22 mouse cellular contexts compared by ENCODE assay signal in the genomic region with DNA sequence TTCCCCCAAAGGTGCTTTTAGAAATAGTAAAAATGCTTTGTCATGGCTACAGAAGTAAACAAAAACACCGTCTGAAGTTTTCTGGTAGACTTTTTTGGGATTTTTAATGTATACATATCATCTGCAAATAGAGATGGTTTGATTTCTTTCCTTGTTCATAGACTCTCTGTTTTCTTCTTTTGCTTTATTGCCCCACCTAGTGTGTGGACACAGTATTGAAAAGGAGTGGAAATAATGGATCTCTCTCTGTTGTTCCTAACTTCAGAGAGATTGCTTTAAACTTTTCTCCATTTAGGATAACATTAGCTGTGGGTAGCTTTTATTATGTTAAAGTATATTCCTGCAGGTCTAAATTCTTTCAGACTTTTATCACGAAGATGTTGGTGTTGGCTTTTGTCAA. TPM values are rescaled to one million over a fixed set of nuclear protein-coding genes. Genes with fewer than 3 reads are reported as not detected.
A peak's percentile ranks its signal among the peaks of the same experiment; 100 is the strongest.
DNase-seq lines count a peak whose midpoint lies in the region; ATAC-seq and TF ChIP-seq lines count a peak whose summit lies in the region.
"Had no signal": no experiment of that assay in that cellular context is flagged by ENCODE, and none has a peak within 500 bp of the region (broad histone marks: within the 10 kb centered on the region; RNA-seq: fewer than 3 reads in every experiment).

No protein-coding gene starts in this region.

- no peaks in the 10 kb centered on the region for H3K36me3 ChIP-seq in liver, postnatal 0 days (replicated peaks; ENCODE audit: insufficient read depth, low read length)
- no peaks in the 10 kb centered on the region for H3K36me3 ChIP-seq in MEL (ENCODE audit: control insufficient read depth in 1 of 2, insufficient read depth in 2 of 2, low read length in 2 of 2)
- H3K36me3 ChIP-seq: forebrain, embryonic 12.5 days; limb, embryonic 15.5 days; midbrain, embryonic 15.5 days; neural tube, embryonic 13.5 days had no signal

- TF ChIP-seq EP300 in liver, postnatal 0 days (IDR thresholded peaks at IDR 0.05; ENCODE audit: low read depth), result no peak
- TF ChIP-seq EP300 in MEL (IDR thresholded peaks at IDR 0.05; ENCODE audit: low read depth in 1 of 2, low read length in 2 of 2), result no peak

- H3K9me3 ChIP-seq in liver, postnatal 0 days (ENCODE audit: low read length), result no peaks in the 10 kb centered on the region
- no peaks in the 10 kb centered on the region for H3K9me3 ChIP-seq in MEL (replicated peaks; ENCODE audit: insufficient read depth, low read length)
- H3K9me3 ChIP-seq: forebrain, embryonic 12.5 days; limb, embryonic 15.5 days; midbrain, embryonic 15.5 days; neural tube, embryonic 13.5 days had no signal

- 25% methylated on average over 2 of the region's 2 CpGs for WGBS in liver, postnatal 0 days (ENCODE audit: insufficient replicate concordance)

- TF ChIP-seq CTCF in gastrocnemius, adult 2 months (IDR thresholded peaks at IDR 0.05), result peak; percentile 23; the same call in 1 of the 2 replicates
- TF ChIP-seq CTCF in liver, postnatal 0 days (IDR thresholded peaks at IDR 0.05; ENCODE audit: low read depth), result peak; percentile 42
- peak in 1 of 3 experiments; percentile 41; a peak in 2 of 6 replicates for TF ChIP-seq CTCF in MEL (IDR thresholded peaks at IDR 0.05 in 2 of 3, conservative IDR thresholded peaks at IDR 0.05 in 1 of 3; ENCODE audit: control insufficient read depth in 1 of 3, insufficient read depth in 1 of 3, low read depth in 2 of 3, low read length in 3 of 3, poor library complexity in 1 of 3, severe bottlenecking in 1 of 3)

- H3K9ac ChIP-seq in liver, postnatal 0 days (replicated peaks), result no peak overlapping the region
- no peak overlapping the region for H3K9ac ChIP-seq in MEL (ENCODE audit: control insufficient read depth, low read depth, low read length, poor library complexity, severe bottlenecking)
- H3K9ac ChIP-seq: forebrain, embryonic 12.5 days; limb, embryonic 15.5 days; midbrain, embryonic 15.5 days; neural tube, embryonic 13.5 days had no signal

- no peak overlapping the region for H3K27ac ChIP-seq in gastrocnemius, adult 2 months
- H3K27ac ChIP-seq in liver, postnatal 0 days (ENCODE audit: low read depth), result no peak overlapping the region
- H3K27ac ChIP-seq in MEL (ENCODE audit: control insufficient read depth, low read depth, low read length), result no peak overlapping the region
- H3K27ac ChIP-seq: forebrain, embryonic 12.5 days; limb, embryonic 15.5 days; midbrain, embryonic 15.5 days; neural tube, embryonic 13.5 days had no signal

- TF ChIP-seq RAD21 in MEL (IDR thresholded peaks at IDR 0.05; ENCODE audit: low read depth, low read length), result peak; percentile 42

- H3K4me3 ChIP-seq in gastrocnemius, adult 2 months, result no peak overlapping the region
- H3K4me3 ChIP-seq in liver, postnatal 0 days (ENCODE audit: low read depth, low read length), result no peak overlapping the region
- no peak overlapping the region for H3K4me3 ChIP-seq in MEL (ENCODE audit: control insufficient read depth in 1 of 2, insufficient read depth in 1 of 2, low read depth in 2 of 2, low read length in 2 of 2)
- H3K4me3 ChIP-seq: forebrain, embryonic 12.5 days; limb, embryonic 15.5 days; midbrain, embryonic 15.5 days; neural tube, embryonic 13.5 days had no signal

- DNase-seq in gastrocnemius, adult 2 months, result no peak
- DNase-seq in gastrocnemius, postnatal 25 days, result no peak
- DNase-seq in liver, postnatal 0 days, result no peak
- DNase-seq in liver (no peak), MEL (ENCODE audit: low read depth, low spot score) (peak; percentile 4)
- peak; percentile 9 for DNase-seq in retina, postnatal 1 day
- no peak for DNase-seq in frontal cortex, postnatal 36 days (ENCODE audit: low spot score in 2 of 2)
- no peak for DNase-seq in testis, postnatal 14 days (ENCODE audit: low spot score)
- DNase-seq: adrenal gland, adult 2 months; cerebellum, postnatal 25 days; gastrocnemius, postnatal 14 days; kidney, adult 8-10 months had no signal

- no peak overlapping the region for H3K4me2 ChIP-seq in liver, postnatal 0 days (ENCODE audit: low read depth, low read length)
- H3K4me2 ChIP-seq: forebrain, embryonic 12.5 days; heart, embryonic 11.5 days; limb, embryonic 15.5 days; midbrain, embryonic 15.5 days; neural tube, embryonic 13.5 days had no signal

- no peak for TF ChIP-seq POLR2A in MEL (IDR thresholded peaks at IDR 0.05; ENCODE audit: control insufficient read depth in 1 of 2, insufficient read depth in 1 of 2, low read depth in 1 of 2, low read length in 2 of 2, poor library complexity in 1 of 2)

- no peak for ATAC-seq in liver, postnatal 0 days
- ATAC-seq: CD4-positive, CD25-positive, alpha-beta regulatory T cell, adult 4 months; midbrain, embryonic 15.5 days had no signal

- no peaks in the 10 kb centered on the region for H3K27me3 ChIP-seq in liver, postnatal 0 days (ENCODE audit: insufficient read depth, low read length)
- peaks cover 0 to 1% of the 10 kb centered on the region in 2 experiments; a peak in 2 of 4 replicates for H3K27me3 ChIP-seq in MEL (ENCODE audit: control insufficient read depth in 1 of 2, insufficient read depth in 2 of 2, low read length in 2 of 2)
- H3K27me3 ChIP-seq: forebrain, embryonic 12.5 days; limb, embryonic 15.5 days; midbrain, embryonic 15.5 days; neural tube, embryonic 13.5 days had no signal

- no peaks in the 10 kb centered on the region for H3K79me2 ChIP-seq in MEL (ENCODE audit: control insufficient read depth, insufficient read depth, low read length, poor library complexity)

- no peaks in the 10 kb centered on the region for H3K4me1 ChIP-seq in liver, postnatal 0 days (ENCODE audit: insufficient read depth)
- H3K4me1 ChIP-seq in MEL (ENCODE audit: control insufficient read depth in 1 of 2, insufficient read depth in 2 of 2, low read length in 2 of 2), result no peaks in the 10 kb centered on the region
- H3K4me1 ChIP-seq: forebrain, embryonic 12.5 days; limb, embryonic 15.5 days; midbrain, embryonic 15.5 days; neural tube, embryonic 13.5 days had no signal

- intact Hi-C loops in gastrocnemius, adult 2 months (cut with DNase I), result no loop called here

TF ChIP-seq in MEL, 35 proteins besides CTCF, POLR2A, EP300 and RAD21:
- TF ChIP-seq TAL1 (IDR thresholded peaks at IDR 0.05; ENCODE audit: low read length), result no peak
- peak; percentile 38; the same call in 1 of the 2 replicates for TF ChIP-seq SMC3 (IDR thresholded peaks at IDR 0.05; ENCODE audit: low read depth, low read length)
TF ChIP-seq in MEL: peak in this region for 1.

RNA-seq across cellular contexts. Expression of gene Pate4, which starts 2.3 kb away (rescaled TPM):
- not detected for total RNA-seq in gastrocnemius, adult 2 months (2021)
- not detected for total RNA-seq in gastrocnemius, postnatal 25 days (2021)
- polyA plus RNA-seq in liver, postnatal 0 days (2015; fragmentation: Nextera tagmentation; extraction: Ambion mirVana), result not detected in 2 replicates
- not detected in 2 replicates for total RNA-seq in MEL (2012; rRNA removed)
- not detected for polyA plus RNA-seq in MEL (2012; ENCODE audit: insufficient read depth in 1 of 2, insufficient read length in 2 of 2, low read depth in 1 of 2, low replicate concordance in 2 of 2, missing spikeins in 1 of 2)
- total RNA-seq: adrenal gland, adult 2 months; gastrocnemius, postnatal 14 days; layer of hippocampus, adult 18-20 months had no signal
- polyA plus RNA-seq: adrenal gland, adult 2 months; CD4-positive, CD25-positive, alpha-beta regulatory T cell, adult 4 months; embryonic facial prominence, embryonic 14.5 days; forebrain, embryonic 12.5 days; heart, embryonic 11.5 days; hindbrain, embryonic 11.5 days; limb, embryonic 15.5 days; midbrain, embryonic 15.5 days; neural tube, embryonic 13.5 days; urinary bladder, adult 2 months had no signal

RNA-seq across cellular contexts. Expression of gene Pate3, which starts 34.0 kb away (rescaled TPM):
- not detected for total RNA-seq in gastrocnemius, adult 2 months (2021)
- total RNA-seq in gastrocnemius, postnatal 25 days (2021), result not detected
- not detected in 2 replicates for polyA plus RNA-seq in liver, postnatal 0 days (2015; fragmentation: Nextera tagmentation; extraction: Ambion mirVana)
- total RNA-seq in MEL (2012; rRNA removed), result not detected in 2 replicates
- not detected for polyA plus RNA-seq in MEL (2012; ENCODE audit: insufficient read depth in 1 of 2, insufficient read length in 2 of 2, low read depth in 1 of 2, low replicate concordance in 2 of 2, missing spikeins in 1 of 2)
- total RNA-seq: adrenal gland, adult 2 months; gastrocnemius, postnatal 14 days; layer of hippocampus, adult 18-20 months had no signal
- polyA plus RNA-seq: adrenal gland, adult 2 months; CD4-positive, CD25-positive, alpha-beta regulatory T cell, adult 4 months; embryonic facial prominence, embryonic 14.5 days; heart, embryonic 11.5 days; limb, embryonic 15.5 days; midbrain, embryonic 15.5 days; neural tube, embryonic 13.5 days; urinary bladder, adult 2 months had no signal

RNA-seq across cellular contexts. Expression of gene Hyls1, which starts 43.8 kb away (rescaled TPM):
- total RNA-seq in gastrocnemius, adult 2 months (2021), result 1 to 10 TPM; 1.2 to 1.3 TPM
- 1 to 10 TPM; 1.0 to 1.1 TPM for total RNA-seq in gastrocnemius, postnatal 25 days (2021)
- polyA plus RNA-seq in liver, postnatal 0 days (2015; fragmentation: Nextera tagmentation; extraction: Ambion mirVana), result 4.3 and 4.7 TPM in 2 replicates
- total RNA-seq in MEL (2012; rRNA removed), result 10.6 and 13.6 TPM in 2 replicates
- 10 to 100 TPM in 1 of 2 experiments, not detected in 1; 10.5 TPM for polyA plus RNA-seq in MEL (2012; ENCODE audit: insufficient read depth in 1 of 2, insufficient read length in 2 of 2, low read depth in 1 of 2, low replicate concordance in 2 of 2, missing spikeins in 1 of 2)

RNA-seq across cellular contexts. Expression of gene Pate2, which starts 43.9 kb away (rescaled TPM):
- total RNA-seq in gastrocnemius, adult 2 months (2021), result not detected
- not detected for total RNA-seq in gastrocnemius, postnatal 25 days (2021)
- 0.14 and 0.33 TPM in 2 replicates for polyA plus RNA-seq in liver, postnatal 0 days (2015; fragmentation: Nextera tagmentation; extraction: Ambion mirVana)
- 0.16 and 0.23 TPM in 2 replicates for total RNA-seq in MEL (2012; rRNA removed)
- under 1 TPM in 1 of 2 experiments, not detected in 1; 0.29 TPM for polyA plus RNA-seq in MEL (2012; ENCODE audit: insufficient read depth in 1 of 2, insufficient read length in 2 of 2, low read depth in 1 of 2, low replicate concordance in 2 of 2, missing spikeins in 1 of 2)
- polyA plus RNA-seq: CD4-positive, CD25-positive, alpha-beta regulatory T cell, adult 4 months had no signal

RNA-seq across cellular contexts. Expression of gene Pus3, which starts 55.6 kb away (rescaled TPM):
- 1 to 10 TPM; 9.0 to 9.1 TPM for total RNA-seq in gastrocnemius, adult 2 months (2021)
- total RNA-seq in gastrocnemius, postnatal 25 days (2021), result 1 to 10 TPM; 7.0 to 9.2 TPM
- 4.7 and 5.0 TPM in 2 replicates for polyA plus RNA-seq in liver, postnatal 0 days (2015; fragmentation: Nextera tagmentation; extraction: Ambion mirVana)
- 20.0 and 23.8 TPM in 2 replicates for total RNA-seq in MEL (2012; rRNA removed)
- polyA plus RNA-seq in MEL (2012; ENCODE audit: insufficient read depth in 1 of 2, insufficient read length in 2 of 2, low read depth in 1 of 2, low replicate concordance in 2 of 2, missing spikeins in 1 of 2), result 10 to 100 TPM in 1 of 2 experiments, not detected in 1; 15.8 TPM

Comparison
In these comparisons a context has a peak if more than half of its experiments do, and no peak if none do; other contexts are left out.
1. DNase-seq: peak in MEL (single experiment) and retina, postnatal 1 day (single experiment); none in gastrocnemius, adult 2 months (single experiment), gastrocnemius, postnatal 25 days (single experiment), liver, postnatal 0 days (single experiment), liver (single experiment), frontal cortex, postnatal 36 days (0 of 2) and testis, postnatal 14 days (single experiment).